Mouse (Mus musculus) thymus, postnatal 36 days (tissue): ENCODE results near the gene Blmh.
A peak's percentile ranks its signal among the peaks of the same experiment; 100 is the strongest.

ENCODE experiments used
- DNase-seq, 2 experiments: peaks; one replicate each; pipeline ENCODE4 v3.0.0; 2022; ENCODE audit warnings: mixed read lengths in 2 of 2

The Blmh gene

DNA sequence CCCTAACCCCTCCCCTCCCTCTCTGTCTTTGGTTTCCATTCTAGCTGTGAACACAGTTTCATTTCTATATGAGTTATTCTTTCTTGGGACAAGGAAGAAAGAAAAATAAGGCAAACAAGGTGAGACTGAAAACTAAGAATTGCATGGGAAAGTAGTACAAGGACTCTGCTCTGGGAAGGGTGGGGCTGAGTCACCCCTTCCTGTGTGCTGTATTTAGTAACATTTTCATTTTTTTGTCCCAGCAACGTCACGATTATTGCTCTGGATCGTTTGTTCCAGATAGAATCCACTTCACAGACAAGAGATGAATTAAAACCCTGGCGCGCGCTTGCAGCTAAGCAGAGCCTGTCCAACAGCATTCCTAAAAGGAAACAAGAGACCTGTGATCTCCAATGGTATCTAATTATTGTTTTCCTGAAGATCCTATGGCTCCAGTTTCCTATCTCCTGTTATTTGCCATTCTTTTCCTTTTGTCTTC is at the start of gene Blmh:
TSS of gene Blmh (plus strand) at position 51 of the 478 bp plus-strand sequence.
- no peak for DNase-seq

DNA sequence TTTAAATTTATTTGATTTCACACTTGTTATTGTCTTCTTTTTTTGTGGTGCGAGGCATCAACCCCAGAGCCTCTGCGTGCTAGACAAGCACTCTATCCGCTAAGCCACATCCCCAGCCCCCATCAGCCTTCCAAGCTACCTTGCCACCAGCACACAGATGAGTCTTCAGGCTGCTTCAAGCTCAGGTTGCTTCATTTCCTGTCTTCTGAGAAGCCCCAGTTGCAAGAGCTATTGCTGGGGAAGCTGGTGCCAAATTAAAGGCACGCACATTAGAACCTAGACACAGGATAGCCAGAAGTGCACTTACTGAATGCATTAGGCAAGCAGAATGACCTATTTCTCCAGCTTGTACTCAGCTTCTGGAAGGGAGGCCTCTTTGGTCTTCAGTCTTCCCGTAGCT is 44.8 kb upstream of the Blmh start:
- peak; percentile 44 to 56 for DNase-seq

DNA sequence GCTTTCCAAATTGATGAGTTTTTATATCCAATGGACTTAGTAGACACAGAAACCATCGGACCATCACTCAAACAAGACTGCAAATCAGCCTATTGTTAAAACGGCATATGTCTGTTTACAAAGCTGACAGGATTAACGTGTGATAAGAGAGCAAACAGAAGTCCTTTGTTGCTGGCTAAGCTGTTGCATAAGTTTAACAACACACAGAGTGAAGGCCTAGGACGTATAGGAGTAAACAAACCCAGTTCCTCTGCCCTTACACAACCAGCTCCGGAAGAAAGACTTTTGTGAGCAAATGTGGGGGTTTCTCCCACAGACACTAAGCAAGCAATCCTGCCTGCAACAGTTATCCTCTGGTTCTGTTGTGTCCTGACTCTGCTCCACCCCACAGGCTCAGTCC is 40.2 kb upstream of the Blmh start:
- no peak for DNase-seq

DNA sequence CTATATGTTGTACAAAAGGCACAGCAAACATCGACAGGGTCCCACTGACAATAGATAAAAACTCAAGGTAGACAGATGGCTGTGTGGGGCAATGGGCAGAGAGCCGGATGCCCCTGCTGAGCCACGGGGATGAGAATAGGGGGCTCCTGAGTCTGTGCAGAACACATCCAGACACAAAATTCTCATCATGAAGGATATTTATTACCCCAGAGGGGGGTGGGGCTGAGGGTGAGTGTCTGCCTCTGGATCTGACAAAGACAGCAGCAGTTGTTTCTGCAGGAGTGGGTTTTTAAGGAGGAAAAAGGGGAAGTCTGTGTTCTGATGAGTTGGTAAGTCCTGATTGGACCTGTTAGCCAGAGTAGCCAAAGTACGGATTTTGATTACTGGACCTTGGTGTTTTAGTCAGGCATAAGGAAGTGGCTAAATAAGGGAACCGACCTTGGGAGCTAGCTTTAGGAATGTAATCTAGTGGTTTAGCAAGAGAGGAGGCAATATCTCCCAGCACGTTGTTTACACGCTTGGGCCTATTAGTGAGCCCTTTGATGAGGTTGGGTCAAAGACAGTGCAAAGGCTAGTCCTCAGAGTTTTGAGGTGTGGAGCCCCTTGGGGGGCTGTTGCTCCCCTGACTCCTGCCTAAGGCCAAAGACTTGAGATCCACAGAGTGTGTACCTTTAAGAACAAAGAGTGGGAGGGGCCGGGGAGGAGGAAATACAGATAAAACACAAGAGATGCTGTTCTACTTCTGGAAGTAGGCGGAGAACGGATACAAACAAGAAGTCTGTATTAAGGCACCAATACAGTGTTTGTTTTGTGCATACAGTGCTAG is 35.1 kb upstream of the Blmh start:
- peak; percentile 27 to 31 for DNase-seq

DNA sequence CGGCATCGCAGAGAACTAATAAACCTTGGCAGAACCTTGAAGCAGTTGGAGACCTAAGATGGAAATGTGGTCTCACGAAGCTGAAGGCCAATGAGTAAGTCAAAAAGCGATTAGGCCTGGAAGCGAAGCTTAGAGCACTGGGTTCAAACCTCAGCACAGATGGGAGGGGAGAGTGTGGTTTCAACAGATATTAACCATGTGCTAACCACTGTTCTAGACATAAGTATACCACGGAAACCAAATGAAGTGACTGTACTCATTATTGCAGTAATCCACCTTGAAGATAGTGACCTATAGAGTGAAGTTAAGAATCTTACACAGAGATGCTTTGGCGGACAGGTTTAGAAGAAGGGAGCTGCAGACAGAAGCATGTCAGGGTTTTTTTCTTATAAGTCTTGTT is 33.4 kb upstream of the Blmh start:
- no peak for DNase-seq

DNA sequence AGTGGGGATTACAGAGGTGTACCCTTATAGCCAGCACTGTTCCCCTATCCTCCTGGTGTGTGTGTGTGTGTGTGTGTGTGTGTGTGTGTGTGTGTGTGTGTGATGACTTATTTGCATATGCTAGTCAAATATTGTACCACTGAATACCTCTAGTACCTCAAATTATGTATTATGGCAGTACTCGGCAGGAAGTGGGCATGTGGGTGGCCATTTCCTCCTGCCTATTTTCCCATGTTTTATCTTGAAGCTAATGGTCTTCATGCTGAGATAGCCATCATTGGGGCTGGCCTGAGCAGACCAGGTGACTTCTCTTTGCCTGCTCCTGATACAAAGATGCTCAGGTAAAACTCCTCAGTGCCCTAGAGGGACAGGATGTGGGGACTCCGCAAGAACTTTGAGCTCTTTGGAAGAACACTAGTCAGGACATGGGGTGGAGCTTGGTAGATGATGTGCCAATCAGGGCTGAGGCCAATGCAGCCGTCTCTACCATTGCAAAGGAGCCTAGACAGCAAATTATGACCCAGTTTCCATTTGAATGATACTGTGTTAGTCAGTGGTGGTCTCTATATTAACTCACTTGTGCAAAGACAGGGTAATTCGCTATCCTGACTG is 32.8 kb upstream of the Blmh start:
- no peak for DNase-seq

DNA sequence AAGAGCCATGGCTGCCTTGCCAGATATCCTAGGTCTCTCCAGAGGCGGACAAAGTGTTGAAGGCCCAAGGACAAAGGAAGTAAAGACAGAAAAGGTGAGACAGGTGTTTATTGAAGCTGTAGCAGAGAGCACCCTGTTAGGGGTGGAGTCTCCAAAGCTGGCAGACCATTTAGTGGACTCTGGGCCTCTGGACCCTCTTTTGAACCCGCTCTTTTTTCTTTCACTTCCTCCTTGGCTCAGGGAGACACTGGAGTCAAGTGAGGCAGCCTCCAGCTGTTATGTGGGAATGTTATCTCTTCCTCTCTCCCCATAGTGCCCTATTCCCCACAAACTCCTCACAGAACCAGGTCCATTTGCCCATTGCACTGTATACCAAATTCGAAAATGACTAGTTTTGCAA is 31.6 kb upstream of the Blmh start:
- DNase-seq, result no peak

DNA sequence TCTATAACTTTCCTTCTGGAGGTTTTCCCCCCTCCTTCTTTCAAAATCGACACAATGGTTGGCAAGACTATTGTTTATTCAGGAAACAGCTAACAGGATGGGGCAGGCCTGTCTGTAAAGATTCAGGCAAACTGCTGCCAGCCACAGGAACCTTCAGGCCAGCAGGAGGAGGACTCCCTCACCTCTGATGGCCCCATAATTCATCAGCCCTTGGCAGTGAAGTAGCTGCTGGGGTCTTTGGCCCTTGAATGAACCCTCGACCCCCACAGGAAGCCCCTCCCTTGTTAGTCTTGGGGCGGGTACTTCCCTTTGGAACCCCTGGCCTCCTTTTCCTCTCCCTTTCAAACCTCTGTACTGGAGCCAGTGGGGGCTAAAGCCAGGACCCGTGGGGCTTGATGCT is 31.0 kb upstream of the Blmh start:
- DNase-seq, result no peak

DNA sequence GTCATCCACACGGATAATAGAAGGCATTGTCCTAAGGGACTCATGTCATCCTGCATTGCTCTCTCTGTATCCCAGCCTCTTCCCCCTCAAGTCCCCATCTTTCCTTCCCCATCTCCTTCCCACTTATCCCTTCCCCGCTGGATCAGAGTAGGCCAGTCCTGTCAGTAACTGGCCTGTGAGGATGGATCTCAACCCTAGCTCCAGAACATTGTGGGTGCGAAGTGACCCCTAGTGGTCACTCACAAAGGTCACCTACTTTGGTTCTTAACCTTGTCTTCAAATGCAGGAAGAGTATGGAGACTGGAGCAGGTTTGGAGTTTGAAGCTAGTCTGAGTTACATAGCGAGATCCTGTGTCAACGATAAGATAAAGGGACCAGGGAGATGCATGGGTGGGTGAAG is 30.4 kb upstream of the Blmh start:
- peak in 1 of 2 experiments; percentile 11 for DNase-seq

DNA sequence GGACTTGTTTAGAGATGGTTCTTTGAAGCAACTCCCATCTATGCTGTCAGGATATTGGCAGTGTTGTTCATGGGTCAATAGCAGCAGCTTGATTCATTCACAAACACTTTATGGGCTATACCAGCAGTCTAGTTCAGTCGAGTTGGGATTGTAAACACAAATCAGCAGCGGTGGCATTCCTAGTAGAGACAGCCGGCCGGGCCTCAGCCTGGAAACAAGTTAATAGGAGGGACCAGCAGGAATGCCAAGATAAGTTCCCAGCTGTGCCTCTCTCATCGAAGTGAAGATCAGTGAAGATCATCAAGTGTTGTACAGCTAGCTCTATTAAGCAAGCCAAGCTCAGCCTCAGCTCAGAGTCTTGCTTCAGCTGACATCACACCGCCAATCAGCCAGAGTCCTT is 28.2 kb upstream of the Blmh start:
- no peak for DNase-seq

DNA sequence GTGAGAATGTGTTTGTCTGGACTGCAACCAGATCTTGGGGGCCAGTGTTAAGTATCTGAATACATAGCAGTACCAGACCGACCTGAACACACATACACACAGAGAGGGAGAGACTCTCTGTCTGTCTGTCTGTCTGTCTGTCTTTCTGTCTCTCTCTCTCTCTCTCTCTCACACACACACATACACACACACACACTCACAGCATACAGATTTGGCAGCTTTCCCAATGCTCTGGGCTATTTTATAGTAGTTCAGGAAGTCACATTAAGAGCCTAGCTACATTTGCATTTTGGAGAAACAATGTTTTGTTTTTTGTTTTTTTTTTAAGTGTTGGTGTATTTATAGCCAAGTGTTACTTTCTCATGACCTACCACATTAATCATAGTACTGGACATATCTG is 27.5 kb upstream of the Blmh start:
- no peak for DNase-seq

DNA sequence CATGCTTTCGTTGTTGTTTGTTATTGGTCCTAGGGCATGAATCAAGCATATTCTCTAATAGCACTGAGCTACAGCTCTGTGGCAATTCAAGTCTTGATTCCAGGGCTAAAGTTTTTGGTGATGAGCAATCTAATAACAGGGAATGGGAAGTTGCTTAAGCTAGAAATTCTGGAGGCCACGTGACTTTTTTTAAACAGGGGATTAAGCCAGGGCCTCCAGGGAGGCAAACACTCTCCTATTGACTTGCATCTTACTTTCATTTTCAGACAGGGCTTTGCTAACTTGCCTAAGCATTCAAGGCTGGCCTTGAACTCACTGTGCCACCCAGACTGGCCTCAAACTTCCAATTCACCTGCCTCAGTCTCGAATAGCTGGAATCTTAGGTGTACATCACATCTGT is 26.7 kb upstream of the Blmh start:
- no peak for DNase-seq

DNA sequence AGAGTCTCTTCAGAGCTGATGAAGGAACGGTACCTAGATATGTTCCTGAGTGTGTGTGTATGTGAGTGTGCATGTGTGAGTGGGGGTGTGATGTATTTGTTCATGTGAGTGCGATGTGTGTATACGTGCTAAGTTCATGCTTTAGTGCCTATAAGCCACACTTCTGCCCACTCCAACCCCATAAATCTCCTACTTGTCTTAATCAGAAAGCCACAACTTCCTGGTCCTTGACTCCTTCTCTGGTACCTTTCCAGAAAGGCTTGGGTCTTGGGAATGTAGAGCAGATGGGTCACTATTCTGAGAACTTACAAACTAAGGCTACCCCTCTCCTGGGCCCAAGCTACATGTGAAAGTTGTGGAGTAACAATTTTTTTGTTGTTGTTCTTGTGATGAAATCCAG is 25.9 kb upstream of the Blmh start:
- DNase-seq, result no peak

DNA sequence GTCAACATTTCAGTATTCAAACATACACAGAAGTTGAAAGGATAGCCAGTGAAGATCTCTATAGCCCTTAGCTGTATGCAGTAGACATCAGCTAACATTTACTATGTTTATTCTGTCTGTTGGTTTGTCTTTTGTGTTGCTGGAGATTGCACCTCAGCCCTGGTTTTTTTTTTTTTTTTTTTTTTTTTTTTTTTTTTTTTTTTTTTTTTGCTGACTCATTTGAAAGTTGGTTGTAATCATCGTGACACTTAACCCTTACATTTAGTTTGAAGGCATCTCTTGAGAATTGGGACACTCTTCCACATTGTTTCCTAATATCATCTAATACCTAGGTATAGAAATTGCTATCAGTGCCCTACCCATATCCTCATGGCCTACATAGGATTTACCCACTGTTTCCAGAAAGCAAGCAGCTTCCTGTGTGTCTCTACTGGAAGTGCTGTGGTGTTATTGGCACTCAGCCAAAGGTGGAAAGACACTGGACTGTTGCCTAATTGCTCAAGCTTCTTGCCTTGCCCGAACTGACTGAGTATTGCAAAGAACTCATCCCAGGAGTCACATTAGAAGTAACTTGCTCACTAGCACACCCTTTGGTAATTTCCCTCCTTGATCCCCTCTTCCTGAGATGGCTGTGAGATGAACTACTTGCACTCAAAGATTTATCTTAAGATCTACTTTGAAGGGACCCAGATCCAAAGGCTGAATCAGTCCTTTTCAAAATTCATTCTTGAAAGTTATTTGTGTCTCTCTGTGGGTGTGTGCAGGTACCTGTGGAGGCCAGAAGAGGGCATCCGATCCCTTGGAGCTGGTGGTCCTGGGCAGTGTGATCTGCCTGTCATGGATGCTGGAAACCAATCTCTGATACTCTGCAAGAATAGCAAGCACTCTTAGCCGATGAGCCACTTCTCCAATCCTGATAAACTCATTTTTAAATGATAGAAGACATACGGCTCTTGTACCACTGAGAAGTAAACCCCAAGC is 24.6 kb upstream of the Blmh start:
- no peak for DNase-seq

DNA sequence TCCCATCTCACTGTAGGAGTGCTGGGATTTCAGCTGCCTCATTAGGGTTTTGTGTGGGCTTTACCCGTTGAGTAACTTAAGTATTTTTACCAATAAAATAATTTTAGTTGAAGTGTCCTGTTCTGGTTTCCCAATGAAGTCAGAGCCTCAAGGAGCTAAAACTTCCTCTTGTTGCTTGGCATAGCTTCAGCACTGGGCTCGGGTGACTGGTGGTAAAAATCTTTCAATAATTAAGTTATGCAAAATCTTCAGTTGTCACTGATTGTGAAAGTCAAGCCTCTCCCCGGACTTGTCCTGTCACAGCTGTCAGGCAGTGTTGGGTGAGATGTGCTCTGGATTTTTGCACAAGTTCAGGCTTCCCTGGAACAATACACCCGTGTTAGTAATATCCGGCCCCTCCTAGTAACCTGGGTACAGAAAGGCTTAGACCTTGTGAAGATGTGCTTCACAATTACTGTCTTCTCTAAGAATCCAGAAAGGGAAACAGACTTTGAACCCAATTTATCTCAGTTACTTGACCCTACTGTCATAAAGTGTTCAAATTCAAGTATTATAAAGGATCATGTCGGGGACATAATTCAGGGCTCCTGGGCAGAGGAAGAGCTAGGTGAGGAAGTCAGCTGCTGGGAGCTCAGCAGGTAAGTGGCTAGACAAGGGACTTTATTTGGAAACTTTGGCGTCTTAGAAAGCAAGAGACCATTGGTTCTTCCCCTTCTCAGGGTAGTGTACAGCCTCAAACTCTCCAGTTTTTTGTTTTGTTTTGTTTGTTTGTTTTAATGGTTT is 22.8 kb upstream of the Blmh start, which contains the start of gene Tmigd1:
TSS of gene Tmigd1 (plus strand) at position 581 of the 783 bp plus-strand sequence.
- no peak for DNase-seq

DNA sequence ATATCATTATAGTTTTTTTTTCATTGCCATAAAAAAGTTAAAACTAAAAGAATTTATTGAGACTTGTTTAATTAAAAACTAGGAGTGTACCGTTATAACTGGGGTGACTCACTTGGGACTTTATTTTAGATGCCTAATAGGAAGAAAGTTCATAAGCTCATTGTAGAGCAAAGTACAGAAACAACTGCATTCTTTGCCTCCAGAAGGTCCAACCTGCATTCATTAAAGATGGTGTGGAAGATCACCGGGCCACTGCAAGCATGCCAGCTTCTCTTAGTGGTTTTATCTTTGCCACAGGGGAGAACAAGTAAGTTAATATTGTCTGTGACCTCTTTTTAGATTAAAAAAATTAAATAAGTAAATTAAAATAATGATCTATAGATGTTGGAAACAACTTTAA is 20.3 kb upstream of the Blmh start:
- no peak for DNase-seq

DNA sequence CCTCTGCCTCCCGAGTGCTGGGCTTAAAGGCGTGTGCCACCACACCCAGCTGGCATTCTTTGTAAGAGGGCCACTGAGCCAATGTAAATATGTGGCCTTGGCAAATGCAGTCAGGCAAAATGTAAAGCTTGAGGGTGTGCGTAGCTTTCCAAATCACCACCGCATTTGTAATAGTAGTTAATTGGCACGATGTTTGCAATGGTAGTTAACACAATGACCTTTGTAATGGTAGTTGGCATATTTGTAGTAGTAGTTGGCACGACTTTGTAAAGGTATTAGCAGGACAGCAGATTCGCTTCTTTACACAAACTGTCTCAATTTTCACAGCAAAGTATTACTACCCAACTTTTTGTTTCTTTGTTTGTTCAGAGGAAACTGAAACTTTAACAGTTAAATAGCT is 16.0 kb upstream of the Blmh start:
- DNase-seq, result no peak

DNA sequence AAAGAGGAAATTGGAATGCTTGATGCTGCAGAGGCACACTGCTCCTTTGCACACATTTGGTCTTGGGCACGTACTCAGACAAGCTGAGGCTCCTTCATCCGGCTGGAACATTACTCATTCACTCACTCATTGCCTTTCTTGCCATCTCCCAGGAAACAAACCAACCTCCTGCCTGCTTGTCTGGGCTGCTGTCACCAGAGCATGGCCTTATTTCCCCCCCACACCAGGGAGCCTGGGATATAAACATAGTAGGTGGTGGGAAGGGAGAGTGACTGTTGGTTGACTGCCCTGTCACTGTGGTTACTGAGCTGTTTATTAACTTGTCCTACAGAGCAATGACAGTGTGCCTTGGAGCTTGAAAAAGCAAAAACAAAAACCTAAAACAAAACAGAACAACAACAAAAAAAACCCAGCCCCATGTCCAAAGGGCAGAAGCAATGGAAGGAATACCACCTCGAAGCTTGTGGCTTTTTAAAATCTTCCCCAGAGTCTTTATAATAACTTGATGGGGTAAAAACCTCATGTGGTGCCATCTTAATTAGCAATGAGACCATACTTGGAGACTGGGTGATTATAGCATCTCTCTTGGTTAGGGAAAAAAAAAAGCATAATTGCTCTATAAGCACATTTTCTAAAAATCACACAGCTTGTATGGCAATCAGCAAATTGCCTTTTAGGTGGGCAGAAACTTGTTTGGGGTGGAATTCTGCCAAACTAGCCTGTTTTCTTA is 13.1 kb upstream of the Blmh start:
- no peak for DNase-seq

DNA sequence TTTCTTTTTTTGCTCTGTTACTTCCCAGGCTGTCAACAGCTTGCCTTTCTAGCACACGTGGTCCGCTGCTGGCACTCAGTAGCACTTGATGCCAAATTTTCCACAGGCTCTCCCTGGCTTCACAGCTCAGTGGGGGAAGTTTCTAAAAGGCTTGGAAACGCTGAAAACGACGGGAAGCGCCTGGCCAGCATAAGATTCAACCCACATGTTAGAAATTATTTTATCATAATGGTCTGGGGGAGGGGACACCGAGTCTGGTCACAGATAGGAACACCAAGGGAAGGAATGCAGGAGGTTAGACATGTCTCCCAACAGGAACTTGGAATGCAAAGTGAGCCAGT is 12.6 kb upstream of the Blmh start:
- DNase-seq, result no peak

DNA sequence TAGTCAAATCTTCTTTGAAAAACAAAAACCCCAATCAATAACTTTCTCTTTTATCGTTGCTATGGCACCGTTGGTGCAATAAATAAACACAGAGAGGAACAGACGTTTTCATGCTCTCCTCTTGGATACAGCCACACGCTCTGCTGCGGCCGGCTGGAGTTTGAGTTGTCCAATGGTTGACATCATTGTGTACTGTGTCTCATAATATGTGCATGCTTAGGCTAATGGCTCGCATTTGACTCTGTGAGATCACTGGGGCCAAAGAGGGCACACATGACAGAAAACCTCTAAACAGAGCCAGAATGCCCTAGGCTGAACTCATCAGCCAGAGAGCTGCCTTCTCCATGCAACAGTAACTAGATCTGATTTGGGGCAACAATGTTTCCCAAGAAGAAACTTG is 10.2 kb upstream of the Blmh start:
- no peak for DNase-seq

DNA sequence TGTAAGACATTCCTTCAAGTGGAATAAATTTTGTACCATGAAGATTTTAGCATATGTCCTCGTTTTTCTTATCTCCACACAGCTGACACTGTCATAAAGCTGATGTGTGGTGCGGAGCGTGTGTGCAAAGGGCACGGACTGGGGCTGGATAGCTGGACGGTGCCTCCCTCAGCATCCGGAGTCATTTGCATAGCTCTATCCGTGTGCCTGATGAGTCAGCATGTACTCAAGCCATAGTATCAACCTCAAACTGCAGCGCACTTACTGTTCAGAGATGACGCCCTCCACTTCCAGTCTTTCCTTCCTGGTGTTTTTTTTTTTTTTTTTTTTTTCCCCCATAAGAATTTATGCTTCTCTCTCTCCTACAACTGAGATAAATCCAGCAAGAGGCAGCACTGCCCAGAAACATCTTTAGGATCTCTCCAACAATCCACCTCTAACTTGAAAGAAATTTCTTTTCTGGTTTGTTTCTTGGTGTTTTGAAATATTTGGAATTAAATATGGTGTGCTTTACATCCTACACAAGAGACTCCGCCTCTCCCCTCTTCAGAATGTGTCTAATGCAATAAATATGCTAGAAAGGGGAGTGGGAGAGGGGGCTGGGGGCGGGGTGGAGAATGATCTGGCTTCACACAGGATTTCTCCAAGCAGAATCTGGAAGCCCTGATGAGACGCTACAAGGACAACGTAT is 7.9 kb upstream of the Blmh start:
- no peak for DNase-seq
